Mouse (Mus musculus) ES-CJ7 (cell line): Measurements from ENCODE around the gene Gm2a.

Experiments
- DNase-seq: peaks from one replicate; pipeline ENCODE4 v3.0.0; 2011; ENCODE audit warnings: low read depth, low spot score

The Gm2a gene

GRCm38 (mm10) chr11:55097463-55098188 is at the start of gene Gm2a:
Gm2a (plus strand) TSS chr11:55098115.
- peak; percentile 98 for DNase-seq

- DNase-seq, result no peak
These were observed 46.9 kb upstream of the Gm2a start for GRCm38 (mm10) chr11:55050837-55051510.

- DNase-seq, result peak; percentile 39
These were observed 40.4 kb upstream of the Gm2a start for GRCm38 (mm10) chr11:55057511-55057910.

GRCm38 (mm10) chr11:55060802-55061201 is 37.1 kb upstream of the Gm2a start:
- DNase-seq, result no peak

- DNase-seq, result no peak
These were observed 35.1 kb upstream of the Gm2a start for GRCm38 (mm10) chr11:55062856-55063255.

- no peak for DNase-seq
These were observed 31.0 kb upstream of the Gm2a start for GRCm38 (mm10) chr11:55066921-55067320.

GRCm38 (mm10) chr11:55069023-55069422 is 28.9 kb upstream of the Gm2a start:
- peak; percentile 59 for DNase-seq

- no peak for DNase-seq
These were observed 26.6 kb upstream of the Gm2a start for GRCm38 (mm10) chr11:55071344-55071743.

- DNase-seq, result no peak
These were observed 25.4 kb upstream of the Gm2a start for GRCm38 (mm10) chr11:55072467-55072866.

- DNase-seq, result no peak
These were observed 24.7 kb upstream of the Gm2a start for GRCm38 (mm10) chr11:55073191-55073590.

GRCm38 (mm10) chr11:55075602-55076001 is 22.3 kb upstream of the Gm2a start:
- DNase-seq, result no peak

GRCm38 (mm10) chr11:55076234-55076633 is 21.7 kb upstream of the Gm2a start:
- DNase-seq, result no peak

GRCm38 (mm10) chr11:55077331-55078231 is 20.3 kb upstream of the Gm2a start, which contains the start of gene Ccdc69:
Ccdc69 (minus strand) TSS chr11:55078131.
- DNase-seq, result peak; percentile 56

- no peak for DNase-seq
These were observed 19.4 kb upstream of the Gm2a start for GRCm38 (mm10) chr11:55078502-55078901.

GRCm38 (mm10) chr11:55079180-55079579 is 18.7 kb upstream of the Gm2a start:
- DNase-seq, result no peak

- DNase-seq, result no peak
These were observed 16.7 kb upstream of the Gm2a start for GRCm38 (mm10) chr11:55081206-55081605.

- DNase-seq, result no peak
These were observed 13.3 kb upstream of the Gm2a start for GRCm38 (mm10) chr11:55084629-55085028.

- no peak for DNase-seq
These were observed 12.5 kb upstream of the Gm2a start for GRCm38 (mm10) chr11:55085396-55085795.

GRCm38 (mm10) chr11:55087006-55087405 is 10.9 kb upstream of the Gm2a start:
- peak; percentile 79 for DNase-seq

- no peak for DNase-seq
These were observed 8.0 kb upstream of the Gm2a start for GRCm38 (mm10) chr11:55089892-55090291.

GRCm38 (mm10) chr11:55093096-55093495 is 4.8 kb upstream of the Gm2a start:
- no peak for DNase-seq

- peak; percentile 61 for DNase-seq
These were observed 1.6 kb upstream of the Gm2a start for GRCm38 (mm10) chr11:55096296-55096695.
